Mouse (Mus musculus) spleen, adult 2 months (tissue): ENCODE data around the gene Xylt1.

Source experiments
- CTCF ChIP-seq: fragments of 200-500 bp; IDR thresholded peaks from 2 replicates; pipeline ENCODE4 v1.5.1; 2011; ENCODE audit warnings: mild to moderate bottlenecking, inconsistent platforms; ENCODE audit not compliant: insufficient read depth, insufficient read length, insufficient replicate concordance; ENCODE audit errors: extremely low read depth
- POLR2A ChIP-seq: fragments of 200-500 bp; IDR thresholded peaks from 2 replicates; pipeline ENCODE4 v1.6.1; 2011; ENCODE audit warnings: low read depth, low read length, inconsistent platforms

- no peak for TF ChIP-seq POLR2A
- TF ChIP-seq CTCF, result no peak
Measured at GRCm38 (mm10) chr7:117614851-117615250, 234.1 kb downstream of the Xylt1 start.
